Mouse (Mus musculus) gastrocnemius, postnatal 14 days (tissue): ENCODE measurements around the gene Phb. TPM values are rescaled to one million over a fixed set of nuclear protein-coding genes. Genes with fewer than 3 reads are reported as not detected.
A peak's percentile ranks its signal among the peaks of the same experiment; 100 is the strongest.

Experiments used
- DNase-seq: peaks from one replicate; pipeline ENCODE4 v3.0.0; 2021; ENCODE audit warnings: mixed read lengths
- intact Hi-C: fragments of 180-260 bp; cut with DNase I; formaldehyde crosslinking; loops from one replicate; pipeline ENCODE4 v1.15.1; 2025; ENCODE audit warnings: low total_unique reads
- total RNA-seq, 2 experiments: library from RNA; stranded (reverse); gene quantifications; 2 replicates each; pipeline ENCODE4 v1.2.3; 2021

Phb gene
- total RNA-seq, 2 experiments from 2014 or later, result 149 to 153 TPM

- intact Hi-C loops, result no loop called here
- DNase-seq, result no peak
Observed at GRCm38 (mm10) chr11:95704032-95704969, 37.5 kb downstream of the Phb start.

- no peak for DNase-seq
- intact Hi-C loops, result no loop called here
Observed at GRCm38 (mm10) chr11:95704970-95705330, 38.2 kb downstream of the Phb start.

GRCm38 (mm10) chr11:95709534-95710040, 42.8 kb downstream of the Phb start:
- intact Hi-C loops, result no loop called here
- no peak for DNase-seq

GRCm38 (mm10) chr11:95710478-95710877, 43.7 kb downstream of the Phb start:
- intact Hi-C loops, result no loop called here
- DNase-seq, result no peak

- intact Hi-C loops, result no loop called here
- no peak for DNase-seq
Observed at GRCm38 (mm10) chr11:95712085-95712562, 45.4 kb downstream of the Phb start.

GRCm38 (mm10) chr11:95712563-95713224, 45.9 kb downstream of the Phb start, which contains the start of gene Zfp652:
Gene Zfp652 (plus strand): TSS chr11:95712673.
- intact Hi-C loops, result no loop called here
- DNase-seq, result peak; percentile 78

GRCm38 (mm10) chr11:95713225-95713810, 46.6 kb downstream of the Phb start:
- intact Hi-C loops, result no loop called here
- DNase-seq, result peak; percentile 54

GRCm38 (mm10) chr11:95713811-95714241, 47.1 kb downstream of the Phb start:
- DNase-seq, result no peak
- intact Hi-C loops, result no loop called here

GRCm38 (mm10) chr11:95714411-95714810, 47.7 kb downstream of the Phb start:
- no peak for DNase-seq

GRCm38 (mm10) chr11:95716136-95716535, 49.4 kb downstream of the Phb start:
- intact Hi-C loops, result no loop called here
- no peak for DNase-seq

More at GRCm38 (mm10) chr11:95714411-95714810, 47.7 kb downstream of the Phb start:
- intact Hi-C loops, result no loop called here

- DNase-seq, result no peak
- intact Hi-C loops, result no loop called here
Observed at GRCm38 (mm10) chr11:95719356-95719755, 52.6 kb downstream of the Phb start.

- DNase-seq, result no peak
- intact Hi-C loops, result no loop called here
Observed at GRCm38 (mm10) chr11:95723287-95723686, 56.5 kb downstream of the Phb start, which contains the start of gene B130006D01Rik. Gene B130006D01Rik (plus strand): TSS chr11:95723587.

GRCm38 (mm10) chr11:95724466-95724865, 57.7 kb downstream of the Phb start:
- intact Hi-C loops, result no loop called here
- no peak for DNase-seq

- DNase-seq, result no peak
- intact Hi-C loops, result no loop called here
Observed at GRCm38 (mm10) chr11:95726156-95726555, 59.4 kb downstream of the Phb start.

GRCm38 (mm10) chr11:95727947-95728346, 61.2 kb downstream of the Phb start:
- no peak for DNase-seq
- intact Hi-C loops, result no loop called here

GRCm38 (mm10) chr11:95728916-95729907, 62.5 kb downstream of the Phb start:
- DNase-seq, result no peak
- intact Hi-C loops, result no loop called here
